Mouse (Mus musculus) thymus, adult 2 months (tissue): ENCODE measurements around the gene Olfr61.
"Not testable (repeated sequence)": the region's sequence is repeated elsewhere in the genome, so short reads cannot be mapped to it uniquely, and the experiment has no call there.

ENCODE experiments used
- CTCF ChIP-seq: fragments of 200-500 bp; IDR thresholded peaks from 2 replicates; pipeline ENCODE4 v1.5.1; 2012; ENCODE audit warnings: mild to moderate bottlenecking, control low read depth, low read length, moderate library complexity, borderline replicate concordance; ENCODE audit not compliant: control insufficient read depth, poor library complexity, insufficient read depth; ENCODE audit errors: extremely low read depth
- POLR2A ChIP-seq: fragments of 200-500 bp; IDR thresholded peaks from 2 replicates; pipeline ENCODE4 v1.6.1; 2012; ENCODE audit warnings: mild to moderate bottlenecking, low read length, control low read depth, moderate library complexity; ENCODE audit not compliant: control insufficient read depth, poor library complexity, insufficient read depth; ENCODE audit errors: extremely low read depth

DNA sequence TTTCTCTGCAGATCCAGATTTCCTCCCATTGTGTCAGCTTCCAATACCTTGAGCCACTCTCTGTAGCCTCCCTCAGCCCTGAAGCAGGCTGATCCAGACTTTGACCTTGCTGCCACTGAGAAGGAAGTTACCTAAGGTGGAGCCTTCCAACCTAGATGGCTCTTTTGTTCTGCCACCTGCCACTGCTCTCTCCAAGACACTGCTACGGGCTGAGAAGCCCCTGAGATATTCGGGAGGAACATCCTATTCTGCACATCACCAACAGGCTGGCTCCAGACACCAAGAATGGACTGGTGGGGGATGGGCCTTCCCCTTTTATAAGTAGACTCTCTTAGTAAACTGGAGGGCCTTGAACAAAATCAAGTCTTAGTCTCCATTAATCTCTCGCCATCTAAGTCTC lies 41.9 kb downstream of the Olfr61 start:
- not testable (repeated sequence) for TF ChIP-seq POLR2A, CTCF
